Mouse (Mus musculus) embryonic fibroblast, embryonic 13.5 days (primary cell): Measurements from ENCODE around the gene Gm10491.

Experiments used
- CTCF ChIP-seq: IDR thresholded peaks from 2 replicates; pipeline ENCODE4 v1.5.1; 2011; ENCODE audit warnings: mild to moderate bottlenecking, control low read depth, low read length, moderate library complexity, borderline replicate concordance; ENCODE audit not compliant: insufficient read depth
- POLR2A ChIP-seq: IDR thresholded peaks from 2 replicates; pipeline ENCODE4 v1.6.1; 2011; ENCODE audit warnings: low read depth, mild to moderate bottlenecking, control low read depth, low read length, moderate library complexity

DNA sequence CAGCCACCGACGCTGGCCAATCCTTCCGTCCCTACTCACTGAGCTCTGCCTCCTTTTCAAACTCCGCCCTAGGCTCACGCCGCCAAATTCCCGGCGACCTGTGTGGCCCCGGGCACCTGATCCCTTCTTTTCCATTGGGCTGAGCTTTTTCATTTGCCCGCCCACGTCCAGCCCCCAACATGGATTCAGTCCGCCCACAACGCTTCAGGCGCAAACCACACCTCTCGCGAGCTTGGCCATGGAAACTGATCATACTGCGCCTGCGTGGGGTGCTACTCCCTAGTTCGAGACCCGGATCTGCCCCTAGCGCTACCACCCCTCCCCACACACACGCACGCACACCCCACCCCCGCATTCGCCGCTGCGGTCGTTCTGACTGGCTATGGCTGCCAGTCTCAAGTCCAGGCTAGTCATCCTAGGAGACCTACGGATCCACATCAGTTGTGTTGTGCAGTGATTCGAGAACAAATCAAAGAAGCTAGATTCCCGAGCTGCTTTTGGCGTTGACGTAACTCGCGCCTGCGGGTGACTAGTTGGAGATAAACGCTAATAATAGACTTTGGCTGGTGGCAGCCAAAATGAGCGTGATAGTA is 40.4 kb upstream of the Gm10491 start:
- peak; percentile 58 for TF ChIP-seq POLR2A
- no peak for TF ChIP-seq CTCF
